Mouse (Mus musculus): Measurements from ENCODE around the gene Gipc2.

DNA sequence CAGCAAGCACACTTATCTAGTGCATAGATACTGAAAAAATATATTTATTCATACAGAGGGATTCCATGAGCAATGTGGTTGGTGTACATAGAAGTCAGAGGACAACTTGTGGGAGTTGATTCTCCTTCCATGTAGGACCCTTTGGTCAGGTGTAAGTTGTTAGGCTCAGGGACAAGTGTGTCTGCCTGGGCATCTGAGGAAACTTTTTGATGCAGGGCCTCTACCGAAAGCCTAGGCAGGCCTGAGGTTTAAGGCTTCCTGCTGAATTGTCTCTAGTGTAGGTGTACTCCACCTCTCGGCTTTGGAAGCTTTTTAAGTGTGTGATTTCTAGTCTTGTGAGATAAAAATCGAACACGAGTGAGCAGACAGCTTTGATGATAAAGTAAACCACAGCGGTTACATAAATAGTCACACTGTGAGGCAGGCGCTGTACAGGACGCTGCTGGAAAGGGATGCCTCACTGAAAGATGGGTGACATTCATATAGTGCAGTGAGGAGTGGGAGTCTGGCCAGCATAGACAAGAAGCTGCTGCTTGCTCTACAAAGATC, 45.8 kb upstream of the Gipc2 start:
- TF ChIP-seq CTCF (IDR thresholded peaks at IDR 0.05; ENCODE audit: extremely low read depth, insufficient read depth, low read length) (no peak), POLR2A (IDR thresholded peaks at IDR 0.05; ENCODE audit: extremely low read depth, insufficient read depth, low read length) (no peak)
